Mouse (Mus musculus): ENCODE data around the gene Fam166a.

DNA sequence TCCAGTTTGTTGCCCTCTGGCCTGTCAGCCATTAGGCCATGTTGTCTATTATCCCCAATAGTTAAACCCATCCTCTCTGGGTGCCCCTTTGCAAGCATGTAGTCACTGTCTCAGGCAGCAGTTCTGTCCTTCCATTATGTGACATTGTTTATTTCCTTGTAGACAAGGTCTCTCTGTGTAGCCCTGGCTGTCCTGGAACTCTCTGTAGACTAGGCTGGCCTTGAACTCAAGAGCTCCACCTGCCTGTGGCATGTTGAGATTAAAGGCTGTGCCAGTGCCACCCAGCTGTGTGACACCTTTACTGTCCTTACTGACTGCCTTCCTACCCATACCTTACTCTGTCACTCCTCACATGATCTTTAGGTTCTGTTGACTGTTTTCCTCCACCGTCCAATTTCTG is 33.8 kb downstream of the Fam166a start:
- no peak for TF ChIP-seq EP300 (IDR thresholded peaks at IDR 0.05; ENCODE audit: low read depth)
- TF ChIP-seq CTCF (IDR thresholded peaks at IDR 0.05; ENCODE audit: low read depth) = peak; percentile 22
